In genomic region chr4:127076875-127077548, GRCm38 (mm10) we compare ENCODE assay signal across 8 mouse cellular contexts. TPM values are rescaled to one million over a fixed set of nuclear protein-coding genes. Genes with fewer than 3 reads are reported as not detected.
A peak's percentile ranks its signal among the peaks of the same experiment; 100 is the strongest.
DNase-seq lines count a peak whose midpoint lies in the region; ATAC-seq and TF ChIP-seq lines count a peak whose summit lies in the region.

TSS of gene Zmym6 (plus strand) at chr4:127077383.

- intact Hi-C loops in left cerebral cortex, postnatal 36 days (cut with DNase I): loop anchor here (2.0 to 5.0 kb wide), 3 partner anchors 92 to 165 kb away; partner anchors contain the start of genes Dlgap3 and Smim12

- peak; percentile 94 for ATAC-seq in embryonic facial prominence, embryonic 12.5 days (ENCODE audit: insufficient number of reproducible peaks, insufficient read depth, low FRiP score, low TSS enrichment)
- ATAC-seq in granulocyte monocyte progenitor cell, adult 5-6 weeks (replicated peaks; ENCODE audit: poor library complexity, severe bottlenecking): peak; percentile 94
- ATAC-seq in intestine, postnatal 0 days: peak; percentile 96

- H3K27ac ChIP-seq in embryonic facial prominence, embryonic 12.5 days: peak within 1 kb of the TSS; percentile 84
- peak within 1 kb of the TSS; percentile 68 for H3K27ac ChIP-seq in intestine, postnatal 0 days (ENCODE audit: low read depth, low read length)
- peak within 1 kb of the TSS; percentile 87 for H3K27ac ChIP-seq in midbrain, embryonic 10.5 days (replicated peaks)

- H3K9me3 ChIP-seq in embryonic facial prominence, embryonic 12.5 days: no peaks in the 10 kb centered on the region
- H3K9me3 ChIP-seq in intestine, postnatal 0 days (ENCODE audit: control insufficient read depth): no peaks in the 10 kb centered on the region
- 0 out of 2 replicates have a peak, but pooled peaks cover 1% of the 10 kb centered on the region for H3K9me3 ChIP-seq in midbrain, embryonic 10.5 days (replicated peaks)

- under 1% methylated on average over 46 of the region's 46 CpGs for WGBS in embryonic facial prominence, embryonic 12.5 days
- WGBS in intestine, postnatal 0 days: under 1% methylated on average over 46 of the region's 46 CpGs
- WGBS in midbrain, embryonic 10.5 days: under 1% methylated on average over 46 of the region's 46 CpGs

- H3K4me2 ChIP-seq in embryonic facial prominence, embryonic 12.5 days (replicated peaks): peak within 1 kb of the TSS; percentile 60
- H3K4me2 ChIP-seq in intestine, postnatal 0 days (replicated peaks; ENCODE audit: low read depth): peak within 1 kb of the TSS; percentile 78

- 0 out of 2 replicates have a peak, but pooled peaks cover 3% of the 10 kb centered on the region for H3K4me1 ChIP-seq in embryonic facial prominence, embryonic 12.5 days
- 0 out of 2 replicates have a peak, but pooled peaks cover 5% of the 10 kb centered on the region for H3K4me1 ChIP-seq in intestine, postnatal 0 days (replicated peaks; ENCODE audit: control insufficient read depth, insufficient read depth, low read length)
- peaks cover 11% of the 10 kb centered on the region for H3K4me1 ChIP-seq in midbrain, embryonic 10.5 days

- no peaks in the 10 kb centered on the region for H3K36me3 ChIP-seq in embryonic facial prominence, embryonic 12.5 days
- H3K36me3 ChIP-seq in intestine, postnatal 0 days (ENCODE audit: control insufficient read depth, insufficient read depth): no peaks in the 10 kb centered on the region; the same call in 1 of the 2 replicates
- no peaks in the 10 kb centered on the region for H3K36me3 ChIP-seq in midbrain, embryonic 10.5 days

- TF ChIP-seq CTCF in intestine, postnatal 0 days (IDR thresholded peaks at IDR 0.05; ENCODE audit: low read depth): peak; percentile 36

- H3K9ac ChIP-seq in embryonic facial prominence, embryonic 12.5 days: peak within 1 kb of the TSS; percentile 67
- H3K9ac ChIP-seq in intestine, postnatal 0 days (ENCODE audit: low read depth, low read length): peak within 1 kb of the TSS; percentile 65

- H3K27me3 ChIP-seq in embryonic facial prominence, embryonic 12.5 days: no peaks in the 10 kb centered on the region
- H3K27me3 ChIP-seq in intestine, postnatal 0 days (replicated peaks; ENCODE audit: control insufficient read depth, insufficient read depth, low read length): no peaks in the 10 kb centered on the region
- H3K27me3 ChIP-seq in midbrain, embryonic 10.5 days (ENCODE audit: low read depth, poor library complexity, severe bottlenecking): no peaks in the 10 kb centered on the region

- DNase-seq in adrenal gland, postnatal 36 days: peak; percentile 95 to 96
- peak; percentile 95 to 97 for DNase-seq in left cerebral cortex, postnatal 36 days (ENCODE audit: low spot score in 2 of 2)
- peak; percentile 97 for DNase-seq in midbrain, embryonic 10.5 days (ENCODE audit: low spot score)
- DNase-seq in right cerebral cortex, postnatal 4 days: peak; percentile 96
- peak; percentile 96 for DNase-seq in yolk sac, embryonic 10.5 days (ENCODE audit: low spot score)

- peak within 1 kb of the TSS; percentile 61 for H3K4me3 ChIP-seq in embryonic facial prominence, embryonic 12.5 days
- peak within 1 kb of the TSS; percentile 63 for H3K4me3 ChIP-seq in intestine, postnatal 0 days (ENCODE audit: low read depth, low read length)
- peak within 1 kb of the TSS; percentile 64 for H3K4me3 ChIP-seq in midbrain, embryonic 10.5 days

RNA-seq across cellular contexts. Expression of gene Zmym6, which starts in this region (rescaled TPM):
- total RNA-seq in adrenal gland, postnatal 36 days (2021): 10 to 100 TPM; 12.0 to 15.3 TPM
- 35.2 and 36.0 TPM in 2 replicates for polyA plus RNA-seq in embryonic facial prominence, embryonic 12.5 days (2016; fragmentation: Nextera tagmentation; extraction: Ambion mirVana)
- 14.4 and 20.7 TPM in 2 replicates for total RNA-seq in granulocyte monocyte progenitor cell, adult 5-6 weeks (2014; fragmentation: Nextera tagmentation)
- 12.4 and 16.5 TPM in 2 replicates for total RNA-seq in granulocyte monocyte progenitor cell, adult 5-6 weeks (2017)
- polyA plus RNA-seq in intestine, postnatal 0 days (2015; fragmentation: Nextera tagmentation; extraction: Ambion mirVana): 5.0 and 7.0 TPM in 2 replicates
- total RNA-seq in left cerebral cortex, postnatal 36 days (2021): 10 to 100 TPM; 27.0 to 38.0 TPM
- polyA plus RNA-seq in midbrain, embryonic 10.5 days (2016; fragmentation: Nextera tagmentation; extraction: Ambion mirVana): 19.0 and 22.7 TPM in 2 replicates

Comparison
In these comparisons a context has a peak if more than half of its experiments do, and no peak if none do; other contexts are left out.
1. Peak in every context shown above with its lines: DNase-seq, ATAC-seq, H3K4me3 ChIP-seq and H3K27ac ChIP-seq.